Mouse (Mus musculus): ENCODE measurements around the gene Nrarp.

Nrarp gene

DNA sequence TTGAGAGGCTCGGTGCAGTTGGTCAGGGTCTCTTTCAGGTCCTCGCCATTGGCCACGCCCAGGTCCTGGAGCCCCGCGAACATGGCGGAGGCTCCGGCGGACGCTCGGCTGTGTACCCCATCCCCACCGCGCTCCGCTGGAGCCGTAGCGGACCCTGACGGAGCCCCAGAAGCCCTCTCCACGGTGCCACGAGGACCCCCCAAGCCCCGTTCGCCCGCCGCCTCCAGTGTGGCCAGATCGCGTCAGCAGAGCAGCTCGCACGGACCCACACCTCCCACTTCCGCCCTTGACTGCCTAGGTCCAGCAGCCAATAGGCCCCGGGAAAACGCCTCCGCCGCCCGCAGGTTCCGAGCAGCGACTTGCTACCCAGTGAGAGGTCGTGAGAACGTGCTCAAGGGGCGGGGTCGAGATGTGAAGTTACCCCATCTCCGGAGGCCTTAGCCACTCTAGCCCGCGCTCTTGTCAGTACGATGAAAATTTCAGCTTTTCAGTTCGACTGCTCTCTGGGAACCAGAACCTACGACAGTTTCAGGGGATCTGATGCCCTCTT lies 30.6 kb downstream of the Nrarp start, which contains the start of gene Nelfb:
Gene Nelfb, minus strand, starts transcription at position 369 of the 550 bp plus-strand sequence.
- TF ChIP-seq POU5F1 (IDR thresholded peaks at IDR 0.05; ENCODE audit: borderline replicate concordance, low read length) (no peak), CTCF (conservative IDR thresholded peaks at IDR 0.05; ENCODE audit: low read length) (no peak), NANOG (IDR thresholded peaks at IDR 0.05; ENCODE audit: borderline replicate concordance, low read length) (no peak)

DNA sequence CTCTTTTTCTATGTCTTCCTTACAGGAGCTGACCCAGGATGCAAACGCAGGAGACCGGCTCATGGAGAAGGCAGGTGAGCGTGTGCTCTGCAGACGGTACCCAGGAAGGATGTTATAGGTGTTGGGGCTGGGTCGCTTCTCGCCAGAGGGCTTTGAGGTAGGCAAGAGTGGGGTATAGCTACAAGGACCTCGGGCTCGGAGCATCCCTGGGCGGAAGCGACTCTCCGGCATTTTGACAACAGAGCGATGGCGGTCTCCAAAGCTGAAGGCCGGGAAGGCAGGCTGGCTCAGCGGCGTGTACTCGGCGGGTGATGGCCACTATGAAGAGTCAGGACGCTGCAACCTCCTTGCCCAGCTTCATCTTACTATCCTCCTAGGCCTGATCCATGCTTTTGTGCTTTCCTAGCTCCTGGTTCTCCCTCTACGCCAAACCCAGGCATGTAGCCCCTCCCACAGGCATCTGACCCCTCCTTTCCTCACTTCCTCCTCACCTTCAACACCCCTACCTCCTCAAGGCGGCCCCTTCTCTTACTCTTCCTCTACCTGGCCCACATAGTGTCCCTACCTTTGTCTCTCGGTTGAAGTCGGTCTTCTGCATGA lies 32.8 kb downstream of the Nrarp start:
- peaks cover 40% of the 10 kb centered on the region for H3K4me1 ChIP-seq (replicated peaks; ENCODE audit: low read depth, low read length)
- H3K36me3 ChIP-seq (ENCODE audit: insufficient read depth, low read length) = peaks cover 21% of the 10 kb centered on the region
- H3K27me3 ChIP-seq (ENCODE audit: insufficient read depth, low read length) = peaks cover 10% of the 10 kb centered on the region
- no peaks in the 10 kb centered on the region for H3K9me3 ChIP-seq (ENCODE audit: low read length)
- peak overlapping the region; percentile 73 for H3K4me3 ChIP-seq (replicated peaks; ENCODE audit: low read length)
- TF ChIP-seq POU5F1 (IDR thresholded peaks at IDR 0.05; ENCODE audit: borderline replicate concordance, low read length) = no peak
- no peak for TF ChIP-seq NANOG (IDR thresholded peaks at IDR 0.05; ENCODE audit: borderline replicate concordance, low read length)
- TF ChIP-seq CTCF (conservative IDR thresholded peaks at IDR 0.05; ENCODE audit: low read length) = no peak

More for the DNA sequence above, 30.6 kb downstream of the Nrarp start, which contains the start of gene Nelfb:
- Histone ChIP-seq H3K4me1 (replicated peaks; ENCODE audit: low read depth, low read length) (peaks cover 52% of the 10 kb centered on the region), H3K27me3 (ENCODE audit: insufficient read depth, low read length) (peaks cover 8% of the 10 kb centered on the region; the same call in 1 of the 2 replicates), H3K4me3 (replicated peaks; ENCODE audit: low read length) (peak within 1 kb of the TSS; percentile 97), H3K9me3 (ENCODE audit: low read length) (no peaks in the 10 kb centered on the region), H3K36me3 (ENCODE audit: insufficient read depth, low read length) (peaks cover 43% of the 10 kb centered on the region)

DNA sequence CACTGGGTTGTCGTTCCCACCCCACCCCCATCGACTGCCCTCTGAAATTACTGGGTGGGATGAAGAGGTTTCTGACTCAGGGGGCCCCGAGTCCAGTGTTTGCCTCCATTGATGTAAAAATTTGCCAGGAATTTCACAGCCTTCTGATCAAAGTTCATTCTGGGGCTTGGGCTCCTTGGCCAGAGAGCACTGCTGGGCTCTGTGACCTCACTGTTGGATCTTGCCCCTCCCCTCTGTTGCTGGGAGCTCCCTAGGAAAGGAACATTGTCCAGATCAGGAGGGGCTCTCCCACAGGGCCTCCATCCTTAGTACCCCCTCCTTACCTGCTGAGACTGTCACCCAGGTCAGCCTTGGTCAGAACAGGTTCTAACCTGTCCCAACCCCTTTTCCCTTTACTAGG lies 33.9 kb downstream of the Nrarp start, which contains the start of gene Stpg3:
Gene Stpg3, minus strand, starts transcription at position 194 of the 400 bp plus-strand sequence.
- peaks cover 14% of the 10 kb centered on the region for H3K27me3 ChIP-seq (ENCODE audit: insufficient read depth, low read length)
- no peak for TF ChIP-seq NANOG (IDR thresholded peaks at IDR 0.05; ENCODE audit: borderline replicate concordance, low read length)
- no peak for TF ChIP-seq CTCF (conservative IDR thresholded peaks at IDR 0.05; ENCODE audit: low read length)
- no peak for TF ChIP-seq POU5F1 (IDR thresholded peaks at IDR 0.05; ENCODE audit: borderline replicate concordance, low read length)
- no peaks in the 10 kb centered on the region for H3K9me3 ChIP-seq (ENCODE audit: low read length)
- peak within 1 kb of the TSS; percentile 73 for H3K4me3 ChIP-seq (replicated peaks; ENCODE audit: low read length)
- H3K36me3 ChIP-seq (ENCODE audit: insufficient read depth, low read length) = peaks cover 12% of the 10 kb centered on the region
- H3K4me1 ChIP-seq (replicated peaks; ENCODE audit: low read depth, low read length) = peaks cover 40% of the 10 kb centered on the region

DNA sequence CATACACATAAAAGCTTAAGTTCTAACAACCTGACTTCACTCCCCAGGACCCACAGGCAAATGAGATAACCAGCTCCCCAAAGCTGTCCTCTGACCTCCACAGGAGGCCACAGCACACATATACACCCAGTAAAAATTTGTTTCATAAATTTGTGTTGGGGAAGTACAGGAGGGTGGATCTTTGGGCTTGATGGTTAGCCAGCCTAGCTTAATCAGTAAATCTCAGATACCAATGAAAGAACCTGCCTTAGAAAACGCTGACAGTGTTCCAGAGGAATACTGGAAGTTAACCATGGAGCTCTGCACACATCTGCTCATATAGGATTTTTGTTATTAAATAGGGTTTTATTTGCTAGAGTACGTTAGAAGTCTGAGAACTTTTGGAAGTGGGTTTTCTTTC lies 37.1 kb downstream of the Nrarp start:
- Histone ChIP-seq H3K27me3 (ENCODE audit: insufficient read depth, low read length) (peaks cover 9% of the 10 kb centered on the region), H3K4me3 (replicated peaks; ENCODE audit: low read length) (no peak overlapping the region), H3K9me3 (ENCODE audit: low read length) (no peaks in the 10 kb centered on the region), H3K4me1 (replicated peaks; ENCODE audit: low read depth, low read length) (peaks cover 47% of the 10 kb centered on the region), H3K36me3 (ENCODE audit: insufficient read depth, low read length) (peaks cover 20% of the 10 kb centered on the region)
- TF ChIP-seq CTCF (conservative IDR thresholded peaks at IDR 0.05; ENCODE audit: low read length) = no peak
- TF ChIP-seq NANOG (IDR thresholded peaks at IDR 0.05; ENCODE audit: borderline replicate concordance, low read length) = no peak

DNA sequence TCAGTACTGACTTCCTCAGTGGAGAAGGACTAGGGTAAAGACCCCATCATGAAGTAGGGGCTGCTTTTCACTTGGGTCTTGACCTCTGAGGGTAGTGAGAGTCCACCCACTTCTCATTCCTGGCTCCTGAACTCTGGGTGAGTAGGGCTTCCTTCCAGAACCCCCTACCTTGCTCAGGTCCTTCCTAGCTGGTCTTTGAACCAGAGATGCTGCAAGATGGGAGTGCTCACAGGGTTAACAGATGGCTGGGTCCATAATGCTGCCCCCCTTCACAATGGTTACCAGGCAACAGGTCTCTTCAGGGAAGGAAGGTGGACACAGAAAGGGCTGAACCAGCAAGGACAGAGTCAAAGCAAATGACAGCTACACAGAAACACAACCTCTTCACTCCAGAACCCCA lies 37.9 kb downstream of the Nrarp start, which contains the start of gene Fam166a:
Gene Fam166a, plus strand, starts transcription at position 301 of the 400 bp plus-strand sequence.
- Histone ChIP-seq H3K4me1 (replicated peaks; ENCODE audit: low read depth, low read length) (peaks cover 42% of the 10 kb centered on the region), H3K27me3 (ENCODE audit: insufficient read depth, low read length) (peaks cover 6% of the 10 kb centered on the region), H3K4me3 (replicated peaks; ENCODE audit: low read length) (no peak within 1 kb of the TSS), H3K9me3 (ENCODE audit: low read length) (no peaks in the 10 kb centered on the region), H3K36me3 (ENCODE audit: insufficient read depth, low read length) (peaks cover 28% of the 10 kb centered on the region)
- TF ChIP-seq POU5F1 (IDR thresholded peaks at IDR 0.05; ENCODE audit: borderline replicate concordance, low read length) = no peak
- TF ChIP-seq CTCF (conservative IDR thresholded peaks at IDR 0.05; ENCODE audit: low read length) = no peak
- TF ChIP-seq NANOG (IDR thresholded peaks at IDR 0.05; ENCODE audit: borderline replicate concordance, low read length) = no peak

DNA sequence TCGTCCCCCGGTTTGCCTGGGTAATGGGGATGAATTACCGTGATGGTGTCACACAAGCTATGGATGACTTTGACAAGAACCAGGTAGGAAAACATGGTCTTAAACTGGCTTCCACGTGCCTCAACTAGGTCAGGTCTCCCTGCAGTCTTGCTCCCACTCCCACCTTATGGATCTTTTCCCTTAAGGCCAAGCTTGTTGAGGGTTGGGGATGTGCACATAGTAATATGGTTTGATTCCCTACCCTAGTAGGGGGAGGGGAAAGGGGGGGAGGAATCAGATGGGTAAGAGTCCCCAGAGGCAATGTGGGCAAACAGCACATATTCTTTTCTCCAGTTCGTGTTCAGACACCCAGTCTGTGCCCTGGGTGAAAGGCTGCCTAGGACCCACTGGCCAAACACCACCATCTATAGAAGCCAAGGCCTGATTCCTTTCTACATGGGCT lies 40.8 kb downstream of the Nrarp start:
- Histone ChIP-seq H3K9me3 (ENCODE audit: low read length) (no peaks in the 10 kb centered on the region), H3K4me1 (replicated peaks; ENCODE audit: low read depth, low read length) (peaks cover 43% of the 10 kb centered on the region), H3K36me3 (ENCODE audit: insufficient read depth, low read length) (peaks cover 33% of the 10 kb centered on the region), H3K4me3 (replicated peaks; ENCODE audit: low read length) (peak overlapping the region; percentile 99), H3K27me3 (ENCODE audit: insufficient read depth, low read length) (peaks cover 6% of the 10 kb centered on the region)
- TF ChIP-seq CTCF (conservative IDR thresholded peaks at IDR 0.05; ENCODE audit: low read length) (no peak), NANOG (IDR thresholded peaks at IDR 0.05; ENCODE audit: borderline replicate concordance, low read length) (no peak), POU5F1 (IDR thresholded peaks at IDR 0.05; ENCODE audit: borderline replicate concordance, low read length) (no peak)

DNA sequence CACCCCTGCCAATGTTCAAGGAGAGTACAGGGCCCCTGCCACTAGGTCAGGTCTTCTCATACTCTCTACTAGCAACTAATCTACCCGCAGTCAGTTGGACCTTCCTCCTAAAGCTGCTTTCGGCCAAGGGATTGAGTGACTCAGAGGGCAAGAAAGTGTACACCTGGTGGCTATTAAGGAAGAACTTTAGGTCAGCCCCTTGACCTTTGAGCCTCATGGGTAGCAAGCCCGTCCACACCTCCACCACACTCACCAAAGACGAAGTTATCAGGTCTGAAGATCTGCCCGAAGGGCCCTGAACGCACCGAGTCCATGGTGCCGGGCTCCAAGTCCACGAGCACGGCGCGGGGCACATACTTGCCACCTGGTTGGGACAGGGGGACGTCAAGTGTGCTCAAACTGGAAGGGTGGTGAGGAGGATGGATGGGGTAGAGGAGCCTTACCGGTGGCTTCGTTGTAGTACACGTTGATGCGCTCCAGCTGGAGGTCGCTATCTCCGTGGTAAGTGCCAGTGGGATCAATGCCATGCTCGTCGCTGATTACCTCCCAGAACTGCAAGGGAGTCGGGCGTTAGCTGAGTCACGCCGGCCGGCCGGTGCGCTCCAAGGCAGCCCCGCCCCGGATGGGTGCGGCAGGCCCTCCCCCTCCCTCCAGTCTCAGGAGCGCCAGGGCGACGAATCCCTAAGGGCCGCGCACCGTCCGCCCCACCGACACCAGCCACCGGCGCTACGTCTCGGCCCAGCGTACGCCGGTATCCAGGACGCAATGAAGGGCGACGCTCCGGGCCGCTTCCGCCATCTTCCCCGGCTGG lies 43.3 kb downstream of the Nrarp start:
- Histone ChIP-seq H3K4me1 (replicated peaks; ENCODE audit: low read depth, low read length) (peaks cover 67% of the 10 kb centered on the region), H3K27me3 (ENCODE audit: insufficient read depth, low read length) (no peaks in the 10 kb centered on the region), H3K4me3 (replicated peaks; ENCODE audit: low read length) (peak overlapping the region; percentile 99), H3K36me3 (ENCODE audit: insufficient read depth, low read length) (peaks cover 33% of the 10 kb centered on the region), H3K9me3 (ENCODE audit: low read length) (no peaks in the 10 kb centered on the region)
- TF ChIP-seq NANOG (IDR thresholded peaks at IDR 0.05; ENCODE audit: borderline replicate concordance, low read length) (no peak), CTCF (conservative IDR thresholded peaks at IDR 0.05; ENCODE audit: low read length) (no peak), POU5F1 (IDR thresholded peaks at IDR 0.05; ENCODE audit: borderline replicate concordance, low read length) (no peak)

DNA sequence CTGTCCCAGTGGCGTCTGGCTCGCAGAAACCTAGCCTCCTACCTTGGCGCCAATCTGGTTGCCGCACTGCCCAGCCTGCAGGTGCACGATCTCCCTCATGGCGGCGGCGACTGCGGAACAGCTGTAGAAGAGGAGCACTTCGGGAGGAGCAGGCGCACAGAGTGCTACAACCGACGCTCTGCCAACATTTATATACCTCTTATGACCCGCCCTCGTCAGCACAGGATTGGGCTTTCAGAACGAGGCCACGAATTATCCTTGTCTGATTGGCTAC lies 43.9 kb downstream of the Nrarp start, which contains the start of gene Tubb4b:
Gene Tubb4b, minus strand, starts transcription at position 211 of the 274 bp plus-strand sequence.
- Histone ChIP-seq H3K27me3 (ENCODE audit: insufficient read depth, low read length) (no peaks in the 10 kb centered on the region), H3K4me3 (replicated peaks; ENCODE audit: low read length) (peak within 1 kb of the TSS; percentile 99), H3K9me3 (ENCODE audit: low read length) (no peaks in the 10 kb centered on the region), H3K4me1 (replicated peaks; ENCODE audit: low read depth, low read length) (peaks cover 73% of the 10 kb centered on the region), H3K36me3 (ENCODE audit: insufficient read depth, low read length) (peaks cover 33% of the 10 kb centered on the region)
- TF ChIP-seq NANOG (IDR thresholded peaks at IDR 0.05; ENCODE audit: borderline replicate concordance, low read length) (no peak), POU5F1 (IDR thresholded peaks at IDR 0.05; ENCODE audit: borderline replicate concordance, low read length) (no peak), CTCF (conservative IDR thresholded peaks at IDR 0.05; ENCODE audit: low read length) (no peak)

Data from E14TG2a.4 (cell line).